Mouse (Mus musculus) MEL (cell line): ENCODE data around the gene Olfr1440. TPM values are rescaled to one million over a fixed set of nuclear protein-coding genes. Genes with fewer than 3 reads are reported as not detected.

Experiments used
- DNase-seq: peaks from one replicate; pipeline ENCODE4 v3.0.0; 2011; ENCODE audit warnings: low read depth, low spot score
- H3K27ac ChIP-seq: 2 replicates; pipeline ENCODE4 v1.5.1; 2012; ENCODE audit warnings: low read depth, mild to moderate bottlenecking, control low read depth, low read length, moderate library complexity; ENCODE audit not compliant: control insufficient read depth
- H3K27me3 ChIP-seq, 2 experiments: fragments of 150-350 bp in 1 of 2; sonication (generic) in 1 of 2; 2 replicates each; pipeline ENCODE4 v1.6.1; 2012; ENCODE audit warnings: low read length in 2 of 2, mild to moderate bottlenecking in 2 of 2, improper control_type of control experiment in 1 of 2, moderate library complexity in 1 of 2; ENCODE audit not compliant: insufficient read depth in 2 of 2, control insufficient read depth in 1 of 2
- H3K36me3 ChIP-seq, 2 experiments: 2 replicates each; pipeline ENCODE4 v1.6.1; 2012 to 2014; ENCODE audit warnings: low read length in 2 of 2, improper control_type of control experiment in 1 of 2, inconsistent platforms in 1 of 2, mild to moderate bottlenecking in 1 of 2; ENCODE audit not compliant: insufficient read depth in 2 of 2, control insufficient read depth in 1 of 2
- H3K4me1 ChIP-seq, 2 experiments: fragments of 150-350 bp in 1 of 2; sonication (generic) in 1 of 2; 2 replicates each; pipeline ENCODE4 v1.6.1; 2012; ENCODE audit warnings: low read length in 2 of 2, improper control_type of control experiment in 1 of 2, mild to moderate bottlenecking in 1 of 2; ENCODE audit not compliant: insufficient read depth in 2 of 2, control insufficient read depth in 1 of 2
- H3K4me3 ChIP-seq, 2 experiments: fragments of 150-350 bp in 1 of 2; sonication (generic) in 1 of 2; 2 replicates each; pipeline ENCODE4 v1.5.1; 2012; ENCODE audit warnings: low read depth in 2 of 2, low read length in 2 of 2, mild to moderate bottlenecking in 2 of 2, moderate library complexity in 2 of 2, control low read depth in 1 of 2, improper control_type of control experiment in 1 of 2; ENCODE audit not compliant: control insufficient read depth in 1 of 2, insufficient read depth in 1 of 2
- H3K79me2 ChIP-seq: 2 replicates; pipeline ENCODE4 v1.6.1; 2012; ENCODE audit warnings: mild to moderate bottlenecking, low read length, moderate library complexity; ENCODE audit not compliant: control insufficient read depth, poor library complexity, insufficient read depth
- H3K9ac ChIP-seq: 2 replicates; pipeline ENCODE4 v1.6.1; 2012; ENCODE audit warnings: low read depth, mild to moderate bottlenecking, control low read depth, low read length, moderate library complexity; ENCODE audit not compliant: control insufficient read depth, poor library complexity, severe bottlenecking
- H3K9me3 ChIP-seq: fragments of 150-350 bp; sonication (generic); replicated peaks from 2 replicates; pipeline ENCODE4 v1.6.1; 2012; ENCODE audit warnings: mild to moderate bottlenecking, low read length, improper control_type of control experiment, moderate library complexity; ENCODE audit not compliant: insufficient read depth
- BHLHE40 ChIP-seq: IDR thresholded peaks from 2 replicates; pipeline ENCODE4 v1.6.1; 2012; ENCODE audit warnings: low read depth, mild to moderate bottlenecking, inconsistent platforms, low read length, improper control_type of control experiment, borderline replicate concordance
- CHD2 ChIP-seq: IDR thresholded peaks from 2 replicates; pipeline ENCODE4 v1.6.1; 2011; ENCODE audit warnings: low read length, improper control_type of control experiment
- CTCF ChIP-seq, 3 experiments: IDR thresholded peaks in 2 of 3; conservative IDR thresholded peaks in 1 of 3; 2 replicates each; pipeline ENCODE4 v1.5.1; 2011 to 2012; ENCODE audit warnings: low read length in 3 of 3, low read depth in 2 of 3, mild to moderate bottlenecking in 2 of 3, improper control_type of control experiment in 1 of 3, inconsistent platforms in 1 of 3, mixed read lengths in 1 of 3, moderate library complexity in 1 of 3; ENCODE audit not compliant: control insufficient read depth in 1 of 3, insufficient read depth in 1 of 3, poor library complexity in 1 of 3, severe bottlenecking in 1 of 3
- E2F4 ChIP-seq: IDR thresholded peaks from 2 replicates; pipeline ENCODE4 v1.6.1; 2011; ENCODE audit warnings: low read depth, low read length, improper control_type of control experiment, borderline replicate concordance
- ELF1 ChIP-seq: IDR thresholded peaks from 2 replicates; pipeline ENCODE4 v1.6.1; 2014; ENCODE audit warnings: low read depth, mild to moderate bottlenecking, inconsistent platforms, low read length, improper control_type of control experiment, moderate library complexity
- EP300 ChIP-seq, 2 experiments: IDR thresholded peaks; 2 replicates each; pipeline ENCODE4 v1.6.1; 2011; ENCODE audit warnings: improper control_type of control experiment in 2 of 2, low read length in 2 of 2, low read depth in 1 of 2, mild to moderate bottlenecking in 1 of 2
- ETS1 ChIP-seq: IDR thresholded peaks from 2 replicates; pipeline ENCODE4 v1.6.1; 2012; ENCODE audit warnings: low read depth, mild to moderate bottlenecking, inconsistent platforms, low read length, improper control_type of control experiment, moderate library complexity
- GATA1 ChIP-seq: IDR thresholded peaks from 2 replicates; pipeline ENCODE4 v1.6.1; 2011; ENCODE audit warnings: low read depth, low read length, improper control_type of control experiment
- JUND ChIP-seq: IDR thresholded peaks from 2 replicates; pipeline ENCODE4 v1.6.1; 2011; ENCODE audit warnings: low read depth, mild to moderate bottlenecking, improper control_type of control experiment, low read length
- MAFK ChIP-seq: IDR thresholded peaks from 2 replicates; pipeline ENCODE4 v1.6.1; 2011; ENCODE audit warnings: low read depth, mild to moderate bottlenecking, low read length, improper control_type of control experiment, borderline replicate concordance
- MAX ChIP-seq: IDR thresholded peaks from 2 replicates; pipeline ENCODE4 v1.6.1; 2011; ENCODE audit warnings: low read length, improper control_type of control experiment
- MXI1 ChIP-seq: IDR thresholded peaks from 2 replicates; pipeline ENCODE4 v1.6.1; 2011; ENCODE audit warnings: mild to moderate bottlenecking, low read depth, low read length, improper control_type of control experiment
- MYC ChIP-seq: IDR thresholded peaks from 2 replicates; pipeline ENCODE4 v1.6.1; 2011; ENCODE audit warnings: low read depth, mild to moderate bottlenecking, low read length, improper control_type of control experiment, moderate library complexity
- POLR2A ChIP-seq, 2 experiments: IDR thresholded peaks; 2 replicates each; pipeline ENCODE4 v1.6.1; 2011 to 2012; ENCODE audit warnings: low read length in 2 of 2, mild to moderate bottlenecking in 2 of 2, control low read depth in 1 of 2, improper control_type of control experiment in 1 of 2, low read depth in 1 of 2, moderate library complexity in 1 of 2; ENCODE audit not compliant: control insufficient read depth in 1 of 2, insufficient read depth in 1 of 2, poor library complexity in 1 of 2
- POLR2AphosphoS5 ChIP-seq: IDR thresholded peaks from 2 replicates; pipeline ENCODE4 v1.6.1; 2012; ENCODE audit warnings: low read depth, borderline replicate concordance, mild to moderate bottlenecking, inconsistent platforms, low read length, moderate library complexity, mixed read lengths
- RAD21 ChIP-seq: IDR thresholded peaks from 2 replicates; pipeline ENCODE4 v1.6.1; 2011; ENCODE audit warnings: mild to moderate bottlenecking, low read depth, low read length, improper control_type of control experiment
- RCOR1 ChIP-seq: IDR thresholded peaks from 2 replicates; pipeline ENCODE4 v1.6.1; 2012; ENCODE audit warnings: low read depth, mild to moderate bottlenecking, inconsistent platforms, low read length, improper control_type of control experiment
- SIN3A ChIP-seq: IDR thresholded peaks from 2 replicates; pipeline ENCODE4 v1.6.1; 2012; ENCODE audit warnings: low read length, improper control_type of control experiment, inconsistent platforms
- SMC3 ChIP-seq: IDR thresholded peaks from 2 replicates; pipeline ENCODE4 v1.6.1; 2011; ENCODE audit warnings: low read depth, low read length, improper control_type of control experiment
- TAL1 ChIP-seq: IDR thresholded peaks from 2 replicates; pipeline ENCODE4 v1.6.1; 2012; ENCODE audit warnings: mild to moderate bottlenecking, inconsistent platforms, low read length, moderate library complexity, mixed read lengths
- TCF12 ChIP-seq: IDR thresholded peaks from 2 replicates; pipeline ENCODE4 v1.6.1; 2014; ENCODE audit warnings: low read depth, mild to moderate bottlenecking, inconsistent platforms, low read length, improper control_type of control experiment, moderate library complexity
- UBTF ChIP-seq: IDR thresholded peaks from 2 replicates; pipeline ENCODE4 v1.6.1; 2012; ENCODE audit warnings: low read depth, mild to moderate bottlenecking, inconsistent platforms, low read length, improper control_type of control experiment, moderate library complexity, borderline replicate concordance; ENCODE audit not compliant: insufficient read depth
- USF2 ChIP-seq, 2 experiments: IDR thresholded peaks; 2 replicates each; pipeline ENCODE4 v1.6.1; 2011 to 2012; ENCODE audit warnings: improper control_type of control experiment in 2 of 2, low read length in 2 of 2, borderline replicate concordance in 1 of 2, inconsistent platforms in 1 of 2, low read depth in 1 of 2, mild to moderate bottlenecking in 1 of 2; ENCODE audit not compliant: insufficient read depth in 1 of 2
- ZKSCAN1 ChIP-seq: IDR thresholded peaks from 2 replicates; pipeline ENCODE4 v1.6.1; 2012; ENCODE audit warnings: low read depth, mild to moderate bottlenecking, inconsistent platforms, low read length, improper control_type of control experiment, moderate library complexity
- ZNF384 ChIP-seq: IDR thresholded peaks from 2 replicates; pipeline ENCODE4 v1.6.1; 2012; ENCODE audit warnings: low read depth, mild to moderate bottlenecking, inconsistent platforms, low read length, improper control_type of control experiment
- polyA plus RNA-seq, 2 experiments: library from polyadenylated mRNA; stranded (reverse) in 1 of 2; unstranded in 1 of 2; fragments of >175 nt in 1 of 2; fragments of >200 nt in 1 of 2; gene quantifications; 2 replicates each; pipeline versions ENCODE4 v1.2.1 to v1.2.4; 2012; ENCODE audit warnings: low replicate concordance in 2 of 2, low read depth in 1 of 2; ENCODE audit not compliant: insufficient read length in 2 of 2, insufficient read depth in 1 of 2, missing spikeins in 1 of 2
- total RNA-seq: library from RNA; depleted of rRNA; stranded (reverse); fragments of 300-350 nt; gene quantifications from 2 replicates; pipeline ENCODE4 v1.2.3, GENCODE M21; 2012

Olfr1440 gene
- total and polyA plus RNA-seq, 3 experiments: 0.01 TPM; not detected in 2

- no peak for DNase-seq
- Histone ChIP-seq H3K36me3 (no peaks in the 10 kb centered on the region), H3K4me3 (no peak overlapping the region), H3K27ac (no peak overlapping the region), H3K9me3 (no peaks in the 10 kb centered on the region), H3K9ac (no peak overlapping the region), H3K79me2 (no peaks in the 10 kb centered on the region), H3K4me1 (no peaks in the 10 kb centered on the region), H3K27me3 (no peaks in the 10 kb centered on the region)
- no peak for TF ChIP-seq POLR2A (IDR thresholded peaks at IDR 0.05; ENCODE audit: control insufficient read depth in 1 of 2, insufficient read depth in 1 of 2, low read depth in 1 of 2, low read length in 2 of 2, poor library complexity in 1 of 2)
- TF ChIP-seq ELF1: no peak
- TF ChIP-seq MYC: no peak
- TF ChIP-seq BHLHE40: no peak
- TF ChIP-seq GATA1: no peak
- TF ChIP-seq RCOR1: no peak
- no peak for TF ChIP-seq ZNF384
These were observed 26.7 kb downstream of the Olfr1440 start for GRCm38 (mm10) chr19:12413737-12414136.

DNA sequence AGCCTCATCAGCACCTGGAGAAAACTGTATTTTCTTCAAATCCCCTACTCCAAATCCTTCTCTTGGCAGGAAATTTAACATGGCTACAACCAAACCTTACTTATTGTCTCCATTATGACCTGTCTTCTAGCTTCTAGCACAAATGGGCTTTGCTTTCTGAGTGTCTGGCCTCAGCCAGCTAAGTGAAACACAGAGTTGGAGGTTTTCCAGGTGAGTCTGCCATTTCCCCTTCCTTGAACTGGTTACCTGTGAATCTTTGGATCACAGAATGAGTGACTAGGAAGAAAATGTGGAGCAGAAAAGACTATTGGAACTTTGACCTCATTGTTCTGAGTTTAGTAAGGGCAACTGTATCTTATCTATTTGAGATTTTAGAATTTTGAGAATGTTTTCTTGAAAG is 30.3 kb downstream of the Olfr1440 start, which contains the start of gene Olfr1441:
TSS of gene Olfr1441 (plus strand) at position 73 of the 400 bp plus-strand sequence.
- no peaks in the 10 kb centered on the region for H3K27me3 ChIP-seq
- TF ChIP-seq MAX (no peak), GATA1 (no peak), CHD2 (no peak), SMC3 (no peak), MYC (no peak), MXI1 (no peak), RAD21 (no peak), CTCF (IDR thresholded peaks at IDR 0.05 in 2 of 3, conservative IDR thresholded peaks at IDR 0.05 in 1 of 3; ENCODE audit: control insufficient read depth in 1 of 3, insufficient read depth in 1 of 3, low read depth in 2 of 3, low read length in 3 of 3, poor library complexity in 1 of 3, severe bottlenecking in 1 of 3) (no peak), E2F4 (no peak), JUND (no peak)
- TF ChIP-seq, all 39 proteins: peak for 0
- Histone ChIP-seq H3K79me2 (no peaks in the 10 kb centered on the region), H3K9ac (no peak within 1 kb of the TSS), H3K4me3 (no peak within 1 kb of the TSS), H3K4me1 (no peaks in the 10 kb centered on the region), H3K9me3 (no peaks in the 10 kb centered on the region), H3K27ac (no peak within 1 kb of the TSS), H3K36me3 (no peaks in the 10 kb centered on the region)
- DNase-seq: no peak

DNA sequence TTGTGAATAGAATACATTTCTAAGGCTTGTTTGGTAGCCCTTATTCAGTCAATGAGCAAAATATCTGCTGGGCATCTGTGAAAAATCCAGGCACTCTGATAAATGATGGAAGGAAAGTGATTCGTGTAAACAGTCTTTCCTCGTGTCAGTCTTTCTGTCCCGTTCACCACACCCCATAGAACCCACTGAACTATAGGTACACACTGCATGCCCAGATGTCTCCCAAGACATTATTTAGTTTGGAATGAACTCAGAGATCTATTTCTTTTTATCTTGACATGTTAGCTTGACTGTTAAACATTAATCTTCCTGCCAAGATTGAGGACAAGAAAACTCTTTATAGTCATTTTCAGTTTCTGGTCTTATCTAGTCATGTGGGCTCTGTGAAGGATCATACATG is 31.2 kb downstream of the Olfr1440 start:
- Histone ChIP-seq H3K4me1 (no peaks in the 10 kb centered on the region), H3K36me3 (no peaks in the 10 kb centered on the region), H3K4me3 (no peak overlapping the region), H3K27me3 (no peaks in the 10 kb centered on the region; a peak in 1 of 4 replicates), H3K9ac (no peak overlapping the region), H3K9me3 (no peaks in the 10 kb centered on the region), H3K27ac (no peak overlapping the region), H3K79me2 (no peaks in the 10 kb centered on the region)
- TF ChIP-seq MAFK (no peak), CTCF (IDR thresholded peaks at IDR 0.05 in 2 of 3, conservative IDR thresholded peaks at IDR 0.05 in 1 of 3; ENCODE audit: control insufficient read depth in 1 of 3, insufficient read depth in 1 of 3, low read depth in 2 of 3, low read length in 3 of 3, poor library complexity in 1 of 3, severe bottlenecking in 1 of 3) (no peak), TAL1 (no peak), TCF12 (no peak), SIN3A (no peak), BHLHE40 (no peak), POLR2AphosphoS5 (no peak), POLR2A (IDR thresholded peaks at IDR 0.05; ENCODE audit: control insufficient read depth in 1 of 2, insufficient read depth in 1 of 2, low read depth in 1 of 2, low read length in 2 of 2, poor library complexity in 1 of 2) (no peak), E2F4 (no peak), UBTF (no peak), ZKSCAN1 (no peak), CHD2 (no peak), EP300 (IDR thresholded peaks at IDR 0.05; ENCODE audit: low read depth in 1 of 2, low read length in 2 of 2) (no peak), USF2 (IDR thresholded peaks at IDR 0.05; ENCODE audit: borderline replicate concordance in 1 of 2, insufficient read depth in 1 of 2, low read depth in 1 of 2, low read length in 2 of 2) (no peak), MXI1 (no peak), ELF1 (no peak), ETS1 (no peak)
- DNase-seq: no peak
